Mouse (Mus musculus) neural tube, embryonic 11.5 days (tissue): Measurements from ENCODE around the gene Snx25. TPM values are rescaled to one million over a fixed set of nuclear protein-coding genes. Genes with fewer than 3 reads are reported as not detected.

ENCODE experiments used
- ATAC-seq: fragments of 200-750 bp; cut with Nextera tagmentation; 2 replicates; pipeline ENCODE4 v1.8.0; 2017; ENCODE audit warnings: moderate number of reproducible peaks, mild to moderate bottlenecking, moderate TSS enrichment, moderate library complexity; ENCODE audit not compliant: insufficient read depth, low FRiP score, low TSS enrichment
- DNase-seq: peaks from one replicate; pipeline ENCODE4 v3.0.0-alpha.2; 2015; ENCODE audit warnings: low spot score
- H3K27ac ChIP-seq: fragments of 300-500 bp; sonication (generic); 2 replicates; pipeline ENCODE4 v1.5.1; 2014; ENCODE audit warnings: low read depth, mild to moderate bottlenecking, low read length
- H3K27me3 ChIP-seq: fragments of 300-500 bp; sonication (generic); 2 replicates; pipeline ENCODE4 v1.6.1; 2014; ENCODE audit warnings: mild to moderate bottlenecking, low read length, mixed read lengths; ENCODE audit not compliant: control insufficient read depth, insufficient read depth
- H3K36me3 ChIP-seq: fragments of 300-500 bp; sonication (generic); 2 replicates; pipeline ENCODE4 v1.6.1; 2014; ENCODE audit warnings: mild to moderate bottlenecking, low read length, moderate library complexity, mixed read lengths; ENCODE audit not compliant: control insufficient read depth, insufficient read depth
- H3K4me1 ChIP-seq: fragments of 300-500 bp; sonication (generic); 2 replicates; pipeline ENCODE4 v1.6.1; 2014; ENCODE audit warnings: low read length, mixed read lengths; ENCODE audit not compliant: control insufficient read depth, insufficient read depth
- H3K4me2 ChIP-seq: fragments of 300-500 bp; sonication (generic); 2 replicates; pipeline ENCODE4 v1.6.1; 2014; ENCODE audit warnings: low read depth, mild to moderate bottlenecking, moderate library complexity
- H3K4me3 ChIP-seq: fragments of 300-500 bp; sonication (generic); 2 replicates; pipeline ENCODE4 v1.5.1; 2014; ENCODE audit warnings: low read depth, low read length
- H3K9ac ChIP-seq: fragments of 300-500 bp; sonication (generic); 2 replicates; pipeline ENCODE4 v1.6.1; 2014; ENCODE audit warnings: mild to moderate bottlenecking, low read length
- H3K9me3 ChIP-seq: fragments of 300-500 bp; sonication (generic); 2 replicates; pipeline ENCODE4 v1.6.1; 2016; ENCODE audit warnings: low read length; ENCODE audit not compliant: control insufficient read depth
- WGBS: fragments of 180-500 bp; shearing (Covaris S2); extraction: QIAGEN DNeasy Blood & Tissue Kit; methylation state at CpG from one replicate; pipeline ENCODE4 v1.1.7; 2014; 5-methylcytosine and 5-hydroxymethylcytosine counted together
- polyA plus RNA-seq: library from polyadenylated mRNA; unstranded; fragments of >200 nt; fragmentation: Nextera tagmentation; extraction: Ambion mirVana; gene quantifications from 2 replicates; pipeline ENCODE4 v1.2.1, GENCODE M21; 2014

Snx25 gene
- polyA plus RNA-seq, 1 experiment from 2014 or later = 8.5 TPM

DNA sequence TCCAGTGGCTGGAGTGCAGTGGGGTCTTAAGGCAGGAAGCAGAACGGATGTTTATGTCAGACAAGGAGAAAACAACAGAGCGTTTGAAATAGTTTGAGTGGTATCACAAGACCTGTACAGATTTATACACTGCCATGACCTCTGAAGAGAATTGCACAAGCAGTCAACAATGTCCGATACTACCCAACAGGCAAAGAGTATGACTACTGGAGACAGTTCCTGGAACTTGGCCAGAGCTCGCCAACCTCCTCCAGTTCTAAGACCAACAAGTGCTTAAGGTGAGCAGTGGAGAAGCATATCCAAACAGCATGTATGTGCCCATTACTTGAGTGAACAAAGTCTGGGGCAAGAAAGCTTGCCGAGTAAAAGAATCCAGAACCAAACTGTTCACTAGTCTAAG, 76.7 kb downstream of the Snx25 start:
- ATAC-seq (no peak), DNase-seq (no peak)
- H3K27ac ChIP-seq = no peak overlapping the region
- H3K9me3 ChIP-seq = no peaks in the 10 kb centered on the region
- no peak overlapping the region for H3K9ac ChIP-seq
- WGBS = 93% methylated on average over 5 of the region's 5 CpGs
- no peaks in the 10 kb centered on the region for H3K27me3 ChIP-seq
- no peaks in the 10 kb centered on the region for H3K4me1 ChIP-seq
- no peak overlapping the region for H3K4me3 ChIP-seq
- no peak overlapping the region for H3K4me2 ChIP-seq
- H3K36me3 ChIP-seq = no peaks in the 10 kb centered on the region

- Histone ChIP-seq H3K27me3 (no peaks in the 10 kb centered on the region), H3K9me3 (no peaks in the 10 kb centered on the region), H3K4me2 (no peak overlapping the region), H3K27ac (no peak overlapping the region), H3K9ac (no peak overlapping the region), H3K36me3 (no peaks in the 10 kb centered on the region), H3K4me3 (no peak overlapping the region), H3K4me1 (no peaks in the 10 kb centered on the region)
- 84% methylated on average over 2 of the region's 2 CpGs for WGBS
- no peak for DNase-seq
- ATAC-seq = no peak
These were observed 78.3 kb downstream of the Snx25 start for GRCm38 (mm10) chr8:46073540-46074140.

GRCm38 (mm10) chr8:46072798-46073197, 79.2 kb downstream of the Snx25 start:
- Histone ChIP-seq H3K36me3 (no peaks in the 10 kb centered on the region), H3K4me1 (no peaks in the 10 kb centered on the region), H3K9ac (no peak overlapping the region), H3K27me3 (no peaks in the 10 kb centered on the region), H3K9me3 (no peaks in the 10 kb centered on the region), H3K4me3 (no peak overlapping the region), H3K27ac (no peak overlapping the region), H3K4me2 (no peak overlapping the region)
- DNase-seq = no peak
- 86% methylated on average over 5 of the region's 5 CpGs for WGBS
- ATAC-seq = no peak

- WGBS = 75% methylated on average over 13 of the region's 13 CpGs
- no peak overlapping the region for H3K4me2 ChIP-seq
These were observed 111.7 kb downstream of the Snx25 start for GRCm38 (mm10) chr8:46040260-46040659.

GRCm38 (mm10) chr8:46039666-46040065, 112.3 kb downstream of the Snx25 start:
- Histone ChIP-seq H3K4me2 (no peak overlapping the region), H3K4me1 (no peaks in the 10 kb centered on the region), H3K9me3 (no peaks in the 10 kb centered on the region), H3K27me3 (no peaks in the 10 kb centered on the region), H3K4me3 (no peak overlapping the region), H3K9ac (no peak overlapping the region), H3K27ac (no peak overlapping the region), H3K36me3 (peaks cover 2% of the 10 kb centered on the region; the same call in 1 of the 2 replicates)
- WGBS = 88% methylated on average over 1 of the region's 1 CpGs
- ATAC-seq (no peak), DNase-seq (no peak)

More at GRCm38 (mm10) chr8:46040260-46040659, 111.7 kb downstream of the Snx25 start:
- H3K27ac ChIP-seq = no peak overlapping the region
- ATAC-seq = no peak
- DNase-seq = no peak
- no peaks in the 10 kb centered on the region for H3K27me3 ChIP-seq
- no peak overlapping the region for H3K4me3 ChIP-seq
- peaks cover 2% of the 10 kb centered on the region; the same call in 1 of the 2 replicates for H3K36me3 ChIP-seq
- no peak overlapping the region for H3K9ac ChIP-seq
- H3K4me1 ChIP-seq = no peaks in the 10 kb centered on the region
- H3K9me3 ChIP-seq = no peaks in the 10 kb centered on the region

DNA sequence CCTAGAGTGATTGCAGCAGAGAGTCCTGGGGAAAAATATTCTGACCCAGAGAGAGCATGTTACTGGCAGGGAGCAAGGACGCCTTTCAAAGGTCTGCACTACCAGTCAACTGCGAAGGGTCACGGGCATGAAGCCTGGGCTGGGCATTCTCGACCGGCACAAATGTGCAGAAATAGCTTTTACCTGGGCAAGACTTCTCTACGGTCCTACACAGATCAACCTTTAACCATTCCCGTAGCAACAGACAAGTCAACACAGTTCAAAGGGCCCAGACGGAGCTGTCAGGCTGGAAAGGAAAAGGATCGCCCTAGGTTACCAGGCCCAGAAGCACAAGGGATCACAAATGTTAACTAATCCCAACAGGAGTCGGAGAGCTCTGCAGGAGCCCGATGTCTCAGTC, 115.7 kb downstream of the Snx25 start:
- Histone ChIP-seq H3K4me1 (no peaks in the 10 kb centered on the region), H3K4me2 (no peak overlapping the region), H3K27me3 (no peaks in the 10 kb centered on the region), H3K9me3 (no peaks in the 10 kb centered on the region), H3K9ac (no peak overlapping the region), H3K4me3 (no peak overlapping the region), H3K27ac (no peak overlapping the region), H3K36me3 (no peaks in the 10 kb centered on the region)
- no peak for DNase-seq
- WGBS = 72% methylated on average over 11 of the region's 11 CpGs
- no peak for ATAC-seq

DNA sequence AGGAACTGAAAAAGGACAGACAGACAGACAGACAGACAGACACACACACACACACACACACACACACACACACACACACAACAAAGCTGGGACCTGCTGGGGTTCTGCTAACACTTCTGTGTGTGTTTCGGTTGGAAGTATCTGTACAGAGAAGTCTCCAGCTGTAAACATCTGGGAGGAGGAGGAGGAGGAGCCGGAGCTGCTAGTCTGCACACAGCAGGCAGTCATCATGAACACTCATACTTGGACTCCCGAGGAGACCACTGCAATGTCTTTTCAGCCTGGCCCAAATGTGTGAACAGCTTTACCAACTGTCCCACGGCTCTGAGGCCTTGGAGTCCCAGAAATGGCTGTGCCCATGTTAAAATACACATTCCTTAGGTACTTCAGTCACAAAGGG, 127.6 kb downstream of the Snx25 start:
- Histone ChIP-seq H3K9ac (no peak overlapping the region), H3K4me2 (no peak overlapping the region)
- 49% methylated on average over 4 of the region's 4 CpGs for WGBS

DNA sequence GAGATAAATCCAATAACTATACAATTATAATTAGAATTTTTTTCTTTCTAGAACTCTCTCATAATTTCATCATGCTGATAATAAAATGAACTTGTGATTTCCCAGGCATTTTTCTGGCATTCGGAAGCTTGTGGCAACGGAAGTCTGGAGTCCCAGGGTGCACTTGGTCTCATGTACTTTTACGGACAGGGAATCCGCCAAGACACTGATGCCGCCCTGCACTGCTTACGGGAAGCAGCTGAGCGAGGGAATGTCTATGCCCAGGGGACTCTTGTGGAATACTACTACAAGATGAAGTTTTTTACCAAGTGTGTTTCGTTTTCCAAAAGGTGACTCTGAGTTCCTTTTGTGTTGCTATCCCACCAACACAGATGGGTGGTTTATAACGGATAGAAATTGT, 129.2 kb downstream of the Snx25 start:
- Histone ChIP-seq H3K4me3 (no peak overlapping the region), H3K4me2 (no peak overlapping the region), H3K27me3 (no peaks in the 10 kb centered on the region), H3K9me3 (no peaks in the 10 kb centered on the region), H3K27ac (no peak overlapping the region), H3K9ac (no peak overlapping the region), H3K36me3 (no peaks in the 10 kb centered on the region), H3K4me1 (no peaks in the 10 kb centered on the region)
- WGBS = 95% methylated on average over 9 of the region's 9 CpGs
- ATAC-seq = no peak
- no peak for DNase-seq

More for the DNA sequence above, 127.6 kb downstream of the Snx25 start:
- H3K36me3 ChIP-seq = no peaks in the 10 kb centered on the region
- H3K9me3 ChIP-seq = no peaks in the 10 kb centered on the region
- H3K27ac ChIP-seq = no peak overlapping the region
- H3K4me3 ChIP-seq = no peak overlapping the region
- DNase-seq = no peak
- H3K4me1 ChIP-seq = no peaks in the 10 kb centered on the region
- no peaks in the 10 kb centered on the region for H3K27me3 ChIP-seq
- no peak for ATAC-seq

- Histone ChIP-seq H3K9ac (no peak overlapping the region), H3K27ac (no peak overlapping the region), H3K36me3 (no peaks in the 10 kb centered on the region), H3K27me3 (no peaks in the 10 kb centered on the region), H3K4me2 (no peak overlapping the region), H3K9me3 (no peaks in the 10 kb centered on the region), H3K4me1 (no peaks in the 10 kb centered on the region), H3K4me3 (no peak overlapping the region)
- WGBS = 83% methylated on average over 9 of the region's 9 CpGs
- ATAC-seq = no peak
- DNase-seq = no peak
These were observed 129.8 kb downstream of the Snx25 start for GRCm38 (mm10) chr8:46022203-46022602.
